Mouse (Mus musculus) lung, postnatal 25 days (tissue): ENCODE measurements around the gene Commd6.

Experiments used
- DNase-seq: peaks from one replicate; pipeline ENCODE4 v3.0.0; 2022; ENCODE audit warnings: low spot score

Gene Commd6

GRCm38 (mm10) chr14:101640153-101640843 is at the start of gene Commd6:
Commd6 (minus strand) TSS chr14:101640686.
- DNase-seq, result peak; percentile 93

- no peak for DNase-seq
Measured at GRCm38 (mm10) chr14:101688406-101688805, 47.9 kb upstream of the Commd6 start.

DNA sequence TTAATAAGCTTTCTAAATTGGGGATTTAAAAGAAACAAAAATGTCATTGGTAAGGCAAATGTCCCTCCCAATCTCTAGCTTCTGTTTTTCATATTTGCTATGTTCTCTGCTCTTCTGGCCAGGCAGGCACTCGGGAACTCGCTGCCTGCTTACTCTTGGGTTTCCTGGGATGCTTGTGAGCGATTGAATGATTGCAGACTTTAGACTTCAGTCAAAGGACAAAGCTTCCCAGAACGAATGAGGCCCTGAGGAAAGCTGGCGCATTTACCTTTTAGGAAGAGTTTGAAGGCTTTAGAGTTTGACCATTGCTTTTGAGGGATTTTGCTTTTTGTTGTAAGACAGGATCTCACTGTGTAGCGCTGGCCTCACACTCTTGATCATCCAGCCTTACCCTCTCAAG is 47.2 kb upstream of the Commd6 start:
- no peak for DNase-seq

- DNase-seq, result no peak
Measured at GRCm38 (mm10) chr14:101672226-101672625, 31.7 kb upstream of the Commd6 start.

GRCm38 (mm10) chr14:101668626-101669025 is 28.1 kb upstream of the Commd6 start:
- DNase-seq, result no peak

DNA sequence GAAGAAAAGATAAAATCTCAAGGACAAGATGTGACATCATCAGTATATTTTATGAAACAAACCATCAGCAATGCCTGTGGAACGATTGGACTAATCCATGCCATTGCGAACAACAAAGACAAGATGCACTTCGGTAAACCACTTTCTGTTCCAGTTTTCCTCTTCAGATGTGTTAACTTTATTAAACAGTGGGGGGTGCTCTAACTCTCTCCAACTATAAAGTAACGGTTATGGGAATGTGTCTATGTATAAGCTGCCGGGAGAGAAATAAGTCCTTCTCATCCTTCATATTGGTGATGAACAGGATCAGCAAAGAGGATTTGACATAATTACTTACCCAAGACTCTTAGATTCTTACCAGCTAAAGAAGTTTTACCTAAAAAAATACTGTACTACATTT is 26.1 kb upstream of the Commd6 start:
- DNase-seq, result no peak

- DNase-seq, result no peak
Measured at GRCm38 (mm10) chr14:101666056-101666455, 25.6 kb upstream of the Commd6 start.

DNA sequence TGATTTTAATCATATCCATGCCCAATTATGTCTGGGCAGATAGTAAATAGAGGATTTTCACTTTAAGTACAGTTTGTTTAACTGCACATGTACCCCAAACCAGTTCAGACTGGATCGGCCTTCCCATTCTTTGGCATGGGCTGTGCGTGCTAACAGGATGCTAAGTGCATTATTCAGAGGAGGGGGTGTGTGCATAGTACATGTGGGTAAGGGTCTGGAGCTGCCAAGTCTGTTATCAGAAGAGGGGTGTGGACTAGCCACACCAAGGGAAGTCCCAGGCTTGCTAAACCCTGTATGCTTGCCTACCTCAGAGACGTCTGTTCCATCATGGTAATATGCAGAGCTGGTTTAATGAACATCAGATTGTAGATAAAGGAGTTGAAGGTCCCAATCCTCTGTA is 23.8 kb upstream of the Commd6 start:
- DNase-seq, result no peak

DNA sequence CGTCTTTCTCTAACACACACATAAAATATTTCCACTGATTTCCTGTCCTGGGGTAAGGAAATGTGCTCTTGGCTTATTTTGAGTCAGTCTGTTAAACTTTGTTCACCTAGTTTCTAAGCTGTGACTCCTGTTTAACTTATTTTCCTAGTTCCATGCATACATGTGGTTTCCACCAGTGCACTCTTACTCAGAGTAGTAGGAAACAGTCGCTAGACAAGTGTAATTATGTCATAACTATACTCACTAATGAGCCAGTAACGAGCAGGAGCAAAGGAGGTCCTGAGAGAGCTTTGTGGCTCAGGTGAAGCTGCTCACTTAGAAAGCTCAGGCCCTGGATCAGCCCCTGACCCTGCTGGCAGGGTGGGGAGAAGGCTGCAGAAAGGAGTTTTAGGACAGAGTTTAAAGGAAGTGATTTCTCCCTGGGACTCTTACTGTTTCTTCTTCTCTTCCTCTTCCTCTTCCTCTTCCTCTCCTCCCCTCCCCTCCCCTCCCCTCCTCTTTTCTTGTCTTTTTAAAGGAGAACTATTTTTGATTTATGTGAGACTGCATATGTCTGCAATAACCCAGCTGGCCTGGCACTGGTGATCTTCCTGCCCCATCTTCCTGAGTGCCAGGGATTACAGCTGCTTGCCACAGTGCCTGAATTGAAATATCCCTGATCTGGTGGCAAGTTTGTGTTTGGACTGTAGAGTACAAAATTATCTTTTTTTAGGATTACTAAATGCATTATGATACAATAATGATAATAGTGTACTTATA is 21.3 kb upstream of the Commd6 start:
- DNase-seq, result no peak

DNA sequence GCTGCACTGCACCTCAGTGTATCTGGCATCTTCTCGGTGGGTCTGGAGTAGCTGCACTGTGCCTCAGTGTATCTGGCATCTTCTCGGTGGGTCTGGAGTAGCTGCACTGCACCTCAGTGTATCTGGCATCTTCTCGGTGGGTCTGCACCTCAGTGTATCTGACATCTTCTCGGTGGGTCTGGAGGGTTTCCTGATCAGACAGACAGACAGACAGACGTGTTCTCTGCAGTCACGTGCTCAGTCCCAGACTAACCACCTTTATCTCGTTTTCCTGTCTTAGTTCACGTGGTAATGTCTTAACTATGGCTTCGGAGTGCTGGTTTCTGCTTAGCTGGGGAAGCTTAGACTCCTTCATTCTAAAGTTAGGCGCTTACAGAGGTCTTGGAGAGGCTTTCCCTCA is 15.8 kb upstream of the Commd6 start:
- DNase-seq, result no peak

- no peak for DNase-seq
Measured at GRCm38 (mm10) chr14:101654526-101654909, 14.0 kb upstream of the Commd6 start.

- peak; percentile 96 for DNase-seq
Measured at GRCm38 (mm10) chr14:101653581-101654525, 13.4 kb upstream of the Commd6 start, which contains the start of gene Uchl3. Uchl3 (plus strand) TSS chr14:101653967.

DNA sequence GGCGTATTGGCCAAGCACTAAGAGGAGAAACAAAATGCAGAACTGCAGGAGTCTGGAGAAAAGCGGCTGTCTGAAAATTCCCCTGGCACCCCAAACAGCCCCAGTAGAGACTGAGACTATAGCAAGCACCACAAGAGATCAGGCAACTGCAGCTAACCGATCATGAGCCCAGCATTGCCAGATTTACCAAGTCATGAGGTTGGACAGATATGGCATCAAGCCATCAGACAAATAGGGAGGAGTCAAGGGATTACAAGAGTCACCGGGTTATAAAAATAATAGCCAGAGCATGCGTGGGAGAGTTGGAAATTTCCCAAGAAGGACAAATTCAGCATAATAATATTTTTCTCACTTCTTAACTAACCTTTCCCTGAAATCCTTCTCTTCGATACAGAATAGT is 12.1 kb upstream of the Commd6 start:
- DNase-seq, result no peak

- no peak for DNase-seq
Measured at GRCm38 (mm10) chr14:101650551-101650950, 10.1 kb upstream of the Commd6 start.

DNA sequence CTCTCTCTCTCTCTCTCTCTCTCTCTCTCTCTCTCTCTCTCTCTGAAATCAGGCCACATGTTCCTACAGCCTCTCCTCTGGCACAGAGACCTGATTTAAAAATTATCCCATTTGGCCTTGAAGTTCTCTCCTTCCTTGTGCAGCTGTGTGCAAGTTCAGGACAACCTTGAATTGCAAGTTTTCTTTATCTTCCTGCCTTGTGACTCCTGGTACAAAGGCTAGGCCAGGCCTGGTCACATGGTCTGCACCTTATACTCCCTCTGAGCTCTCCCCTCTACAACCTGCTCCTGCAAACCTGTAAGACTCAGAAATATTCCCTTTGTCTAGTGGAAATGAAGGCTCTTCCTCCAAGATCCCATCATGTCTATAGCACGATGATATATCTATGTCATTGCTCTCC is 4.5 kb upstream of the Commd6 start:
- DNase-seq, result no peak

DNA sequence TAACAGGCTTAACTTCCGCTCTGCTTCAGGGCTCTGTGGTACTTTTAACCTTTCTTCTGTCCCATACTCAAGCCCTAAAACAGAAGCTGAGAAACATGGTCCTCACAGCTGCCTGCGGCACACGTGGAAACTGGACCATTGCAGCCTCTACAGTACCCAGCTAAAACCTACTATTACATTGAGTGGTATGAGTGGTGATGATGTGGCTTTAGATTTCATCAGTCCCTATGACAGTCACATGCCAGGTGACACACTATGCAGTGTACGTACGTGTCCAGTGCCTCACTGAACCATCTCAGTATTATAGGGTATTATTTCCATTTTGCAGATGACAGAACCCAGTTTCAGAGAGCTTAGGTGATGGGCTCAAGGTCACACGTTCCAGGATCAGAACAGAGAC is 3.1 kb downstream of the Commd6 start:
- DNase-seq, result no peak

- no peak for DNase-seq
Measured at GRCm38 (mm10) chr14:101635765-101636164, 4.7 kb downstream of the Commd6 start.

DNA sequence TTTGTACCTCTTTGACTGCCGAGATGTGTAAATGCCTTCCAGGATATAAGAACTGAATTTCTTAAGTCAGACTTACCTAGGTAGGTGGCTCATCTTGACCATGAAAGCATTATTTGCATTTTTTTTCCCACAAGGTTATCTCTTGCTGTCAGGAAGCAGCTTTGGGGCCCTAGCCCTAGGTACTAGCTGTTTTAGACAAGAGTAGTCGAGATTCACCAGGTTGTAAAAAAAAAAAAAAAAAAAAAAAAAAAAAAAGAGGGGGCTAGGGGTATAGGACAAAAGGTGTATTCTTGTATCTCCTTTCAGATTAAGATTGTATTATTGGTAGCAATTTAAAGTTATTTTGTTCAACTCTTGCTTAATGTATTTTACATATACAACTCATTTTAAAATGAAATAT is 9.9 kb downstream of the Commd6 start:
- DNase-seq, result no peak

- no peak for DNase-seq
Measured at GRCm38 (mm10) chr14:101617680-101618079, 22.8 kb downstream of the Commd6 start.

DNA sequence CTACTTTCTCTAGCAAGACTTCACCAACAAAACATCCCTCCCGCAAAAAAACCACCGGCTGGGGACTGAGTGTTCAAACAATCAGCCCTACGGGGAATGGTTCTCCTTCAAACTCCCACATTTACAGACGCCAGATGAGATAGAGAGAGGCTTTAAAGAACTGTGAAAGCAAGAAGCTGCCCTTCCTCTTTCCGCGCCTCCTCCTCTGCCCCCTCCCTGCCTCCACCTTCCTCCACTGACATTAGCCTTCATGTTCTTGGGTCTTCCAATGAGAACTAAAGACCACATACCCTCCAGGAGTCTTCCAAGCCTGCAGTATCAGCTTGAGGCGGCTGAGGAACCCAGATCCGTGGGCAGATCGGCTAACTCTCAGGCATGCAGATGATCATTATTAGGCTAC is 24.3 kb downstream of the Commd6 start:
- no peak for DNase-seq

- DNase-seq, result no peak
Measured at GRCm38 (mm10) chr14:101613206-101613605, 27.3 kb downstream of the Commd6 start.

GRCm38 (mm10) chr14:101610701-101611100 is 29.8 kb downstream of the Commd6 start:
- DNase-seq, result no peak
